Mouse (Mus musculus) forebrain, embryonic 15.5 days (tissue): ENCODE data around the gene F11r. TPM values are rescaled to one million over a fixed set of nuclear protein-coding genes. Genes with fewer than 3 reads are reported as not detected.
"Not testable (repeated sequence)": the region's sequence is repeated elsewhere in the genome, so short reads cannot be mapped to it uniquely, and the experiment has no call there.

Experiments
- ATAC-seq: fragments of 200-750 bp; cut with Nextera tagmentation; replicated peaks from 2 replicates; pipeline ENCODE4 v1.8.0; 2017; ENCODE audit warnings: mild to moderate bottlenecking, moderate TSS enrichment, moderate library complexity
- H3K27ac ChIP-seq: fragments of 300-500 bp; sonication (generic); replicated peaks from 2 replicates; pipeline ENCODE4 v1.5.1; 2015; ENCODE audit warnings: mild to moderate bottlenecking, inconsistent platforms
- H3K27me3 ChIP-seq: fragments of 300-500 bp; sonication (generic); 2 replicates; pipeline ENCODE4 v1.6.1; 2015; ENCODE audit warnings: inconsistent platforms
- H3K36me3 ChIP-seq: fragments of 300-500 bp; sonication (generic); 2 replicates; pipeline ENCODE4 v1.6.1; 2015; ENCODE audit warnings: mild to moderate bottlenecking, inconsistent platforms
- H3K4me1 ChIP-seq: fragments of 300-500 bp; sonication (generic); 2 replicates; pipeline ENCODE4 v1.6.1; 2015; ENCODE audit warnings: inconsistent platforms
- H3K4me2 ChIP-seq: fragments of 300-500 bp; sonication (generic); replicated peaks from 2 replicates; pipeline ENCODE4 v1.6.1; 2015; ENCODE audit warnings: mild to moderate bottlenecking, inconsistent platforms
- H3K4me3 ChIP-seq: fragments of 300-500 bp; sonication (generic); 2 replicates; pipeline ENCODE4 v1.5.1; 2015; ENCODE audit warnings: mild to moderate bottlenecking, inconsistent platforms
- H3K9ac ChIP-seq: fragments of 300-500 bp; sonication (generic); replicated peaks from 2 replicates; pipeline ENCODE4 v1.6.1; 2015; ENCODE audit warnings: mild to moderate bottlenecking, inconsistent platforms
- H3K9me3 ChIP-seq: fragments of 300-500 bp; sonication (generic); 2 replicates; pipeline ENCODE4 v1.6.1; 2016; ENCODE audit warnings: inconsistent platforms
- WGBS: fragments of 180-500 bp; shearing (Covaris S2); methylation state at CpG from one replicate; pipeline ENCODE4 v1.1.7; 2015; ENCODE audit warnings: mixed read lengths; 5-methylcytosine and 5-hydroxymethylcytosine counted together
- polyA plus RNA-seq: library from polyadenylated mRNA; unstranded; fragments of >200 nt; fragmentation: Nextera tagmentation; extraction: Ambion mirVana; gene quantifications from 2 replicates; pipeline ENCODE4 v1.2.1, GENCODE M21; 2015

The F11r gene
- polyA plus RNA-seq, 1 experiment from 2014 or later = 9.6 TPM

GRCm38 (mm10) chr1:171459791-171460190 lies 22.5 kb downstream of the F11r start:
- H3K4me2 ChIP-seq = peak overlapping the region; percentile 8; the same call in 1 of the 2 replicates
- H3K27me3 ChIP-seq = no peaks in the 10 kb centered on the region
- H3K36me3 ChIP-seq = no peaks in the 10 kb centered on the region
- H3K9ac ChIP-seq = no peak overlapping the region
- no peak for ATAC-seq
- WGBS = 23% methylated on average over 5 of the region's 5 CpGs
- no peaks in the 10 kb centered on the region for H3K9me3 ChIP-seq
- no peak overlapping the region for H3K27ac ChIP-seq
- no peak overlapping the region for H3K4me3 ChIP-seq
- peaks cover 11% of the 10 kb centered on the region for H3K4me1 ChIP-seq

GRCm38 (mm10) chr1:171460551-171461503 lies 23.5 kb downstream of the F11r start:
- Histone ChIP-seq H3K36me3 (no peaks in the 10 kb centered on the region), H3K27me3 (no peaks in the 10 kb centered on the region), H3K9me3 (no peaks in the 10 kb centered on the region), H3K9ac (no peak overlapping the region), H3K4me3 (no peak overlapping the region), H3K4me1 (peaks cover 11% of the 10 kb centered on the region), H3K4me2 (no peak overlapping the region), H3K27ac (no peak overlapping the region)
- ATAC-seq = no peak
- WGBS = 93% methylated on average over 22 of the region's 22 CpGs

- no peaks in the 10 kb centered on the region for H3K9me3 ChIP-seq
- H3K36me3 ChIP-seq = no peaks in the 10 kb centered on the region
- no peak overlapping the region for H3K27ac ChIP-seq
- 94% methylated on average over 3 of the region's 3 CpGs for WGBS
- H3K4me3 ChIP-seq = no peak overlapping the region
- no peak overlapping the region for H3K4me2 ChIP-seq
- no peak for ATAC-seq
- H3K4me1 ChIP-seq = peaks cover 11% of the 10 kb centered on the region
- H3K9ac ChIP-seq = no peak overlapping the region
- H3K27me3 ChIP-seq = no peaks in the 10 kb centered on the region
These were observed 25.8 kb downstream of the F11r start for GRCm38 (mm10) chr1:171463133-171463532.

GRCm38 (mm10) chr1:171465749-171466412 lies 28.5 kb downstream of the F11r start:
- H3K36me3 ChIP-seq = no peaks in the 10 kb centered on the region
- WGBS = 90% methylated on average over 5 of the region's 5 CpGs
- ATAC-seq = no peak
- H3K4me1 ChIP-seq = no peaks in the 10 kb centered on the region
- no peak overlapping the region for H3K4me2 ChIP-seq
- H3K4me3 ChIP-seq = no peak overlapping the region
- no peak overlapping the region for H3K27ac ChIP-seq
- H3K27me3 ChIP-seq = no peaks in the 10 kb centered on the region
- H3K9me3 ChIP-seq = no peaks in the 10 kb centered on the region
- no peak overlapping the region for H3K9ac ChIP-seq

GRCm38 (mm10) chr1:171466565-171466964 lies 29.2 kb downstream of the F11r start:
- no peak overlapping the region for H3K27ac ChIP-seq
- H3K4me3 ChIP-seq = no peak overlapping the region
- 84% methylated on average over 4 of the region's 4 CpGs for WGBS
- H3K27me3 ChIP-seq = no peaks in the 10 kb centered on the region
- ATAC-seq = no peak
- H3K36me3 ChIP-seq = no peaks in the 10 kb centered on the region
- no peak overlapping the region for H3K4me2 ChIP-seq
- no peak overlapping the region for H3K9ac ChIP-seq
- no peaks in the 10 kb centered on the region for H3K9me3 ChIP-seq
- H3K4me1 ChIP-seq = no peaks in the 10 kb centered on the region

GRCm38 (mm10) chr1:171469678-171470077 lies 32.3 kb downstream of the F11r start:
- no peak overlapping the region for H3K9ac ChIP-seq
- H3K4me2 ChIP-seq = no peak overlapping the region
- no peak overlapping the region for H3K27ac ChIP-seq
- no peaks in the 10 kb centered on the region for H3K27me3 ChIP-seq
- H3K9me3 ChIP-seq = no peaks in the 10 kb centered on the region
- no peak for ATAC-seq
- 89% methylated on average over 3 of the region's 3 CpGs for WGBS
- no peak overlapping the region for H3K4me3 ChIP-seq
- no peaks in the 10 kb centered on the region for H3K4me1 ChIP-seq
- H3K36me3 ChIP-seq = no peaks in the 10 kb centered on the region

- no peak overlapping the region for H3K4me2 ChIP-seq
- no peak overlapping the region for H3K27ac ChIP-seq
- 26% methylated on average over 7 of the region's 7 CpGs for WGBS
- H3K36me3 ChIP-seq = no peaks in the 10 kb centered on the region
- no peaks in the 10 kb centered on the region for H3K4me1 ChIP-seq
- H3K27me3 ChIP-seq = no peaks in the 10 kb centered on the region
- no peak for ATAC-seq
- H3K9me3 ChIP-seq = no peaks in the 10 kb centered on the region
- no peak overlapping the region for H3K4me3 ChIP-seq
- H3K9ac ChIP-seq = no peak overlapping the region
These were observed 33.1 kb downstream of the F11r start for GRCm38 (mm10) chr1:171470371-171470871.

- Histone ChIP-seq H3K4me1 (no peaks in the 10 kb centered on the region), H3K27me3 (no peaks in the 10 kb centered on the region), H3K9ac (no peak overlapping the region), H3K4me3 (no peak overlapping the region), H3K4me2 (no peak overlapping the region), H3K36me3 (no peaks in the 10 kb centered on the region), H3K27ac (no peak overlapping the region), H3K9me3 (no peaks in the 10 kb centered on the region)
- 89% methylated on average over 5 of the region's 5 CpGs for WGBS
- no peak for ATAC-seq
These were observed 33.6 kb downstream of the F11r start for GRCm38 (mm10) chr1:171470896-171471295.

GRCm38 (mm10) chr1:171471452-171471851 lies 34.1 kb downstream of the F11r start:
- ATAC-seq = no peak
- no peaks in the 10 kb centered on the region for H3K4me1 ChIP-seq
- H3K4me3 ChIP-seq = no peak overlapping the region
- H3K36me3 ChIP-seq = no peaks in the 10 kb centered on the region
- no peaks in the 10 kb centered on the region for H3K27me3 ChIP-seq
- H3K27ac ChIP-seq = no peak overlapping the region
- no peaks in the 10 kb centered on the region for H3K9me3 ChIP-seq
- no peak overlapping the region for H3K4me2 ChIP-seq
- 58% methylated on average over 1 of the region's 1 CpGs for WGBS
- H3K9ac ChIP-seq = no peak overlapping the region

- not testable (repeated sequence) for H3K27ac ChIP-seq, H3K4me1 ChIP-seq, H3K4me2 ChIP-seq, H3K9me3 ChIP-seq, ATAC-seq, H3K27me3 ChIP-seq, H3K9ac ChIP-seq, H3K4me3 ChIP-seq, H3K36me3 ChIP-seq
- 91% methylated on average over 8 of the region's 8 CpGs for WGBS
These were observed 34.6 kb downstream of the F11r start for GRCm38 (mm10) chr1:171471941-171472340.

- no peak overlapping the region for H3K9ac ChIP-seq
- no peaks in the 10 kb centered on the region for H3K27me3 ChIP-seq
- WGBS = 77% methylated on average over 4 of the region's 4 CpGs
- H3K27ac ChIP-seq = no peak overlapping the region
- H3K4me2 ChIP-seq = no peak overlapping the region
- no peaks in the 10 kb centered on the region for H3K36me3 ChIP-seq
- no peaks in the 10 kb centered on the region for H3K9me3 ChIP-seq
- ATAC-seq = no peak
- no peaks in the 10 kb centered on the region for H3K4me1 ChIP-seq
- H3K4me3 ChIP-seq = no peak overlapping the region
These were observed 36.2 kb downstream of the F11r start for GRCm38 (mm10) chr1:171473506-171473905.

- H3K36me3 ChIP-seq = no peaks in the 10 kb centered on the region
- H3K4me1 ChIP-seq = no peaks in the 10 kb centered on the region
- H3K27ac ChIP-seq = no peak overlapping the region
- WGBS = 75% methylated on average over 9 of the region's 9 CpGs
- no peak overlapping the region for H3K9ac ChIP-seq
- H3K4me2 ChIP-seq = no peak overlapping the region
- no peaks in the 10 kb centered on the region for H3K27me3 ChIP-seq
- ATAC-seq = no peak
- no peaks in the 10 kb centered on the region for H3K9me3 ChIP-seq
- no peak overlapping the region for H3K4me3 ChIP-seq
These were observed 36.7 kb downstream of the F11r start for GRCm38 (mm10) chr1:171473920-171474640.
